Mouse (Mus musculus): ENCODE data around the gene Fam161a. TPM values are rescaled to one million over a fixed set of nuclear protein-coding genes. Genes with fewer than 3 reads are reported as not detected.

Fam161a gene
- total RNA-seq (2017): 2.3 and 4.2 TPM in 2 replicates

GRCm38 (mm10) chr11:23007481-23008180, at the start of gene Fam161a:
TSS of gene Fam161a (plus strand) at chr11:23007531.
- ATAC-seq (replicated peaks in 1 of 2; ENCODE audit: insufficient read depth in 1 of 2, low FRiP score in 2 of 2, low TSS enrichment in 1 of 2, low read depth in 1 of 2, poor library complexity in 2 of 2, severe bottlenecking in 2 of 2): peak; percentile 94 to 95

DNA sequence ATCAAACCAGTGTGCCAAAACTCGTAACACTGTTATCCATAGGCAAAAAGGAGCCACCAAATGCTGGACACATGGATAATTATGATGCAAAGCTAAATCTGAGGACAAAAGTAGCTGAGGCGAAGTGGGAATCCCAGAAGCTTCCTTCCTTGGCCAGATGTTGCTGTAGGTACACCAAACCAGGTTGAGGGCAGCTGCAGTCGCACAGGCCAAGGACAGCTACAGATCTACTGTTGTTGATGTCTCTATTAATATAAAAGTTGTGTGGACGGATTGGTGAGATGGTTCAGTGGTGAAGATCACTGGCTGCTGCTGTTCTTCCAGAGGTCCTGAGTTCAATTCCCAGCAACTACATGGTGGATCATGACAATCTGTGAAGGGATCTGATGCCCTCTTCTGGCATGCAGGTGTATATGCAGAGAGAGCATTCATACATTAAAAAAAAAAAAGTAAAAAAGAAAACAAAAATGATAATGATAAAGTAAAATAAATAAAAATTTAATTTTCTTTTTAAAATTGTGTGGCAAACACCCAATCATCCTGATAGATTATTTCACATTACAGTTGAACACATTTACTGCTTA, 49.4 kb upstream of the Fam161a start:
- ATAC-seq (replicated peaks in 1 of 2; ENCODE audit: insufficient read depth in 1 of 2, low FRiP score in 2 of 2, low TSS enrichment in 1 of 2, low read depth in 1 of 2, poor library complexity in 2 of 2, severe bottlenecking in 2 of 2): no peak

DNA sequence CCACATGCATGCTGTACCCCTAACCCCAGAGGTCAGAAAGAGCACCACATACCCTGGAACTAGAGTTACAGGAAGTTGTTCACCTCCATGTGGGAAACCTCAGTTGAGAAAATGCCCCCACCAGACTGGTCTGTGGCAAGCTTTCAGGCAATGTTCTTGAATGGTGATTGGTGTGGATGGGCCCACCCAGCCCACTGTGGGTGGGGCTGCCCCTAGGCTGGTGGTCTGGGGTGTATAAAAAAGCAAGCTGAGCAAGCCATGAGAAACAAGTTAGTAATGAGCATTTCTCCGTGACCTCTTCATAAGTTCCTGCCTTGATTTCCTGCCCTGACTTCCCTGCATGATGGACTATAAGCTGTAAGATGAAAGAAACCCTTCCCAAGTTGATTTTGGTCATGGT, 45.2 kb upstream of the Fam161a start:
- no peak for ATAC-seq (replicated peaks in 1 of 2; ENCODE audit: insufficient read depth in 1 of 2, low FRiP score in 2 of 2, low TSS enrichment in 1 of 2, low read depth in 1 of 2, poor library complexity in 2 of 2, severe bottlenecking in 2 of 2)

GRCm38 (mm10) chr11:22964401-22964800, 42.9 kb upstream of the Fam161a start:
- no peak for ATAC-seq (replicated peaks in 1 of 2; ENCODE audit: insufficient read depth in 1 of 2, low FRiP score in 2 of 2, low TSS enrichment in 1 of 2, low read depth in 1 of 2, poor library complexity in 2 of 2, severe bottlenecking in 2 of 2)

DNA sequence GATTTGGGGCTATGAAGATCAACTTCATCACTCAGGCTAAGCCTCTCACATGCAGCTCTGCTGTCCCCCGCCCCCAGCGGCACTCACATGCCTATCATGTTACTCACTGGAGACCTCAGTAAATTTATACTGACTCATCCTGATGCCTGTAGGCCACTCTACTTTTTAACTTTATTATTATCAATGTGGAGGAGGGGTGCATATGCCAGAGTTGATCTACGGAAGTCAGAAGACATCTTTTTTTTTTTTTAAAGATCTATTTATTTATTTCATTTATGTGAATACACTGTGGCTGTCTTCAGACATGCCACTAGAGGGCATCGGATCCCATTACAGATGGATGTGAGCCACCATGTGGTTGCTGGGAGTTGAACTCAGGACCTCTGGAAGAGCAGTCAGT, 41.8 kb upstream of the Fam161a start:
- ATAC-seq (replicated peaks in 1 of 2; ENCODE audit: insufficient read depth in 1 of 2, low FRiP score in 2 of 2, low TSS enrichment in 1 of 2, low read depth in 1 of 2, poor library complexity in 2 of 2, severe bottlenecking in 2 of 2): no peak

- ATAC-seq (replicated peaks in 1 of 2; ENCODE audit: insufficient read depth in 1 of 2, low FRiP score in 2 of 2, low TSS enrichment in 1 of 2, low read depth in 1 of 2, poor library complexity in 2 of 2, severe bottlenecking in 2 of 2): peak in 1 of 2 experiments; percentile 62; a peak in 1 of 4 replicates
Measured at GRCm38 (mm10) chr11:22969486-22969885, 37.8 kb upstream of the Fam161a start.

DNA sequence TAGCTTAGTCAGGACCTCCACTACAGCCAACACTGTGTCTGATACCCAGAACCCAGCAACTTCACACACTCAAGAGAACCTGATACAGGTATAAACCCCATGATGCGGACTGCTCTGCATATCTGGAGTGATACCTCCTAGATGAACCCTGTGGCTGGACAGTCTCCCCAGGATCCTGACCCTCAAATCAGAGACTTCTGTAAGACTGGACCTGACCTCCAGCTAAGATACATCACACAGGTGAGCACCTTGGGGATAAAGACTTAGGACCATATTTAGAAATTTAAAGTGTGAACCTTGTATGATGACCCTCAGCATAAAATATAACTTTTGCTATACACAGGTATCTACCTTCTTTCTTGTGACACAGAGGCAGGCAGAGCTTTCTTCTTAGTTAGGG, 36.8 kb upstream of the Fam161a start:
- ATAC-seq (replicated peaks in 1 of 2; ENCODE audit: insufficient read depth in 1 of 2, low FRiP score in 2 of 2, low TSS enrichment in 1 of 2, low read depth in 1 of 2, poor library complexity in 2 of 2, severe bottlenecking in 2 of 2): no peak

DNA sequence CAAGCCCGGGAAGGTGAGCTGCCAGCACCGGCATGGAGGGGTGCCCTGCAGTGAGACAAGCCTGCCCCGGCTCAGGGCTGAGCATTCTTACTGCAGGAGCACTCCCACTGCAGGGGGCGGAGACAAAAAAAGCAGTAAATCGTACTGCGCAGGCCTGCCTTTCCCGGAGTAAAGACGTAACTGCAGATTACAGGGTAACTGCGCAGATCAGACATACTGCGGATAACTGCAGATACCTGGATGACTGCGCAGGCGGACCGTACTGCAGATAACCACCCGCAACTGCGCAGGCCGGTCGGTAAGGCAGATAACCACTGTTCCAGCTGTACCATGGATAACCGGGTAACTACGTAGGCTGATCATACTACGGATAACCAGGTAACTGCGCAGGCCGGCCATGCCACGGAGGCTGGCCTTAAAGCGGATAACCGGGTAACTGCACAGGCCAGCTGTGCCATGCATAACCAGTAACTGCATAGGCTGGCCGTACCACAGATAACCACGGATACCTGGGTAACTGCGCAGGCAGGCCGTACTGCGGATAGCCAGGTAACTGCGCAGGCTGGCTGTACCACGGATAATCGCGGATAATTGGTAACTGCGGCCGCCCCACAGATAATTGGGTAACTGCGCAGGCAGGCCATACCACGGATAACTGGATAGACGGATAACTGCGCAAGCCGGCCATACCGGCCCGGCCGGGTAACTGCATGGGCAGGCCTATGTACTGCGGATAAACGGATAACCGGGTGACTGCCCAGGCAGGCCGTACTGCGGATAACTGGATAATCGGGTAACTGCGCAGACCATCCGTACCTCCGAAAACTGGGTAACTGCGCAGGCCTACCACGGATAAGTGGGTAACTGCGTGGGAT, 35.3 kb upstream of the Fam161a start, which contains the start of gene Zrsr1:
Zrsr1 (plus strand) TSS at position 171 of the 875 bp plus-strand sequence.
- ATAC-seq (replicated peaks in 1 of 2; ENCODE audit: insufficient read depth in 1 of 2, low FRiP score in 2 of 2, low TSS enrichment in 1 of 2, low read depth in 1 of 2, poor library complexity in 2 of 2, severe bottlenecking in 2 of 2): peak; percentile 70 to 73

GRCm38 (mm10) chr11:22972746-22973526, 34.4 kb upstream of the Fam161a start:
- peak; percentile 57 to 60 for ATAC-seq (replicated peaks in 1 of 2; ENCODE audit: insufficient read depth in 1 of 2, low FRiP score in 2 of 2, low TSS enrichment in 1 of 2, low read depth in 1 of 2, poor library complexity in 2 of 2, severe bottlenecking in 2 of 2)

DNA sequence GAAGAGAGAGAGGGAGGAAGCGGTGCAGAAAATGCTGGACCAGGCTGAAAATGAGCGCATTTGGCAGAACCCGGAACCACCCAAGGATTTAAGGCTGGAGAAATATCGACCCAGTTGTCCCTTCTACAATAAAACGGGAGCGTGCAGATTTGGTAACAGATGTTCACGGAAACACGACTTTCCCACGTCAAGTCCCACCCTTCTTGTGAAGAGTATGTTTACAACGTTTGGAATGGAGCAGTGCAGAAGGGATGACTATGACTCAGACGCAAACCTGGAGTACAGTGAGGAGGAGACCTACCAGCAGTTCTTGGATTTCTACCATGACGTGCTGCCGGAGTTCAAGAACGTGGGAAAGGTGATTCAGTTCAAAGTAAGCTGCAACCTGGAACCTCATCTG, 33.7 kb upstream of the Fam161a start:
- no peak for ATAC-seq (replicated peaks in 1 of 2; ENCODE audit: insufficient read depth in 1 of 2, low FRiP score in 2 of 2, low TSS enrichment in 1 of 2, low read depth in 1 of 2, poor library complexity in 2 of 2, severe bottlenecking in 2 of 2)

DNA sequence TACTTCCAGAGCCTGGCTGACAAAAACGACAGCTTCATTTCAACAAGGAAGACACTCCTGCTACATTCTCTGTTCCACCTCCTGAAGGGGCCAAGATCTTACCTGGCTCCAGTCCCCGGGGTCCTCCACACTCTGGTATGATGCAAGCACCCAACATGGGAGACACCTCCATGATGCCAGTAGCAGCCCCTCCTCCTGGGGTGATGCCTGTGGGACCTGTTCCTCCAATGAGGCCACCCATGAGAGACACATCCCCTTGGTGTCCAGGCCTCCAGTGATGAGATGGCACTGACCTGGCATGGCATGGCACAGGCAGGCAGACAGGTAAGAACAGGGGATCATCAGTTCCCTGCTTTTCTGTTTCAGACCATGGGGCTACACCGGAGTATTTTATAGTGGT, 29.1 kb upstream of the Fam161a start:
- ATAC-seq (replicated peaks in 1 of 2; ENCODE audit: insufficient read depth in 1 of 2, low FRiP score in 2 of 2, low TSS enrichment in 1 of 2, low read depth in 1 of 2, poor library complexity in 2 of 2, severe bottlenecking in 2 of 2): no peak

DNA sequence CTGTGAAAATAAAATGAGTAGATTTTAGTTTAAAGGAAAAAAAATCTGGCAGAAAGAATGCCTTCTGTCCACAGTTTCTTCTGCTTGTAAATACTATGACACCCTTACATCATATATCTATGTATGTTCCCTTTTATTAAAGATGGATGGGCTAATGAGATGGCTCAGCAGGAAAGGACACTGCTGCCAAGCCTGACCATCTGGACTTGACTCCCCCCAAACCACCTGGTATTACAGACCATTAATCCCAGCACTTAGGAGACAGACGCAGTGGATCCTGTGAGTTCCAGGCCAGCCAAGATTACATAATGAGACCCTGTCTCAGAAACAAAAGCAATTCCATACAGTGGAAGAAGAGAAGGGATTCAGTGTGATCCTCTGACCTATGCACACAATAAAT, 28.6 kb upstream of the Fam161a start:
- ATAC-seq (replicated peaks in 1 of 2; ENCODE audit: insufficient read depth in 1 of 2, low FRiP score in 2 of 2, low TSS enrichment in 1 of 2, low read depth in 1 of 2, poor library complexity in 2 of 2, severe bottlenecking in 2 of 2): no peak

- ATAC-seq (replicated peaks in 1 of 2; ENCODE audit: insufficient read depth in 1 of 2, low FRiP score in 2 of 2, low TSS enrichment in 1 of 2, low read depth in 1 of 2, poor library complexity in 2 of 2, severe bottlenecking in 2 of 2): no peak
Measured at GRCm38 (mm10) chr11:22979221-22979620, 28.1 kb upstream of the Fam161a start.

- no peak for ATAC-seq (replicated peaks in 1 of 2; ENCODE audit: insufficient read depth in 1 of 2, low FRiP score in 2 of 2, low TSS enrichment in 1 of 2, low read depth in 1 of 2, poor library complexity in 2 of 2, severe bottlenecking in 2 of 2)
Measured at GRCm38 (mm10) chr11:22981041-22981440, 26.3 kb upstream of the Fam161a start.

DNA sequence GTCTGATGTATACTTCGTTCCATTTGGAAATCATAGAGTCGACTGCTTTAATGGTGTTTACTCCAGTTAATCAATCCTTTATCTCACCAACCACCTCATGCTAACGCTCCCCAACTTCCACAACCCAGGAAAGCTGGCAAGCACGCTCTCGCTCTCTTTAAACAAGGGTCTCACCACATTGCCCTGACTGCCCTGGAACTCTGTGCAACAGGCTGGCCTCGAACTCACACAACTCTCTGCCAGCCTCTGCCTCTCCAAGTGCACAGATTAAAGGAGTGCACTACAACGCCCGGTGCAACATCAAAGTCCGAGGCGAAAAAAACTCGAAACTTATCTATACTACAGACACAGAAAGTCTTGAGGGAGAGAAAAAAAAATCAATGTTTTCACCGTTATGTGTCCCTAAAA, 25.8 kb upstream of the Fam161a start:
- ATAC-seq (replicated peaks in 1 of 2; ENCODE audit: insufficient read depth in 1 of 2, low FRiP score in 2 of 2, low TSS enrichment in 1 of 2, low read depth in 1 of 2, poor library complexity in 2 of 2, severe bottlenecking in 2 of 2): peak; percentile 8 to 9; a peak in 2 of 4 replicates

DNA sequence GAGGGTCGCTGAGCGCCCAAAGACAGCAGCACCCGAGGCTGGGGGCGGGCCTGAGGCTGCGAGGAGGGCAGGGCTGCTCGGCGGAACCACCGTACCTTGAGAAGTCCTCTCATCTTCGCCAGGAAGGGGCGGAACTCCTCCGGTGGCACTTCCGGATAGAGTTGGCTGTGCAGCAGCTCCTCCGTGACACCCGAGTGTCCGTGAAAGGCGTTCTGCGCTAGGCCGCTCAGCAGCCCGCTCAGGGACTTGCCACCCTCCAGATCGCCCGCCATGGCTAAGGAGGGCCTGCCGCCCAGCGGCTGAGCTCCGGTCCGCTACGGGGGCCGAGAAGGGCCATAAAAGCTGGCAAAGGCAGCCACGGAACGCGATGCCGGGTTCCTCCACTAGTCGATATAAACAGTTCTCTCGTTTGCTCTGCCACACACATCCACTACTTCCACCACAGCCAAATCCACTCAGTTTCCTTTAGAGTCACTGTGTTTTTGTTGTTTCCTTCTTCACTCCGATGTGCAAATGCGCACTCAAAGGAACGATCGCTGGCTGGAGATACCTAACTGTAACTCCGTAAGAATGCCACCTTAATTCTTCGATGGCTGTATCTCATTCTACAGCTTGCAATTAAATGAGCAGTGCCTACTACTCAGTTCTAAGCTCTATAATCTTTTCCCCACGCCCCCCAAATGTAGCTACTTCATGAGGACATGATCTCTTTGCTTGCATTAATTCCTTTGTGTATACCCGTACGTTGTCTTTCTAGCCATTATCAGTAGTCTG, 25.2 kb upstream of the Fam161a start, which contains the start of the genes Gm28048 and Commd1:
Gm28048 (minus strand) TSS at position 107 of the 774 bp plus-strand sequence.
Commd1 (minus strand) TSS at position 399 of the 774 bp plus-strand sequence.
- peak; percentile 85 to 94 for ATAC-seq (replicated peaks in 1 of 2; ENCODE audit: insufficient read depth in 1 of 2, low FRiP score in 2 of 2, low TSS enrichment in 1 of 2, low read depth in 1 of 2, poor library complexity in 2 of 2, severe bottlenecking in 2 of 2)
